Comparison of ENCODE assay signal across 8 mouse cellular contexts in the genomic region with DNA sequence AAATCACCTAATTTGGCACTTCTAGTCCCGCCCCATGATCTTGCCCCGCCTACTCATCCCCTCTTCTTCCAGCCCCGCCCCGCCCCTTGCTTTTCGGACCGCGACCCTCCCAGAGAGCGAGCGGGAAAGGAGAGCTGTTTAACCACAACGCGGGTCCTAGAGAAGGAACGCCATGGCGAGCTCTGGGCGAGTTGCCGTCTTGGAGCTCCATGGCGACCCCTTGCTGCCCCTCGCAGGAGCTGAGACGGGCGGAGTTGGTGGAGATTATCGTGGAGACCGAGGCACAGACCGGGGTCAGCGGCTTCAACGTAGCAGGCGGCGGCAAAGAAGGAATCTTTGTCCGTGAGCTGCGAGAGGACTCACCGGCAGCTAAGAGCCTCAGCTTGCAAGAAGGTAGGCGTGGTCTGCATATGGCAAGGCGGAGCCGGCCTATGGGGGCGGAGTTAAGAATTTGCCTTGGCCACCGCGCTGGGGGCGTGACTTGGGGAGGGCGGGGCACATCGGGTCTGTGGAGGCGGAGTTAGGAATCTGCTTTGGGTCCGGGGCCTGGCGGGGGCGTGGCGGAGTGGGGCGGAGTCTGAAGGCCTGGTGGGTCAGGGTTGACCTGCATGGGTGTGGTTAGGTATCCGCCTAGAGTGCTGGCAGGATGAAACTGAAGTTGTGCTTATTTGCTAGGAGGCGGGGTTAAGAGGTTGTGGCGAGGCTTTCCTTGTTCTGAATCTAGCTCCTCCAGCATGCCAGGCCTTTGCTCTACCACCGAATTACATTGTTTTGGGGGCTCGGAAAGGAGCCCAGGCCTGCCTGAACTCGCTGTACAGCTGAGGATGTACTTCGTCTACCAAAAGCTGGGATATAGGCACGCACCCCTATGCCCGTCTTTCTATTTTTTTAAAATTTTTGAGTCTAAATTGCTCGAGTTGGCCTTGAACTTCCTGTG. TPM values are rescaled to one million over a fixed set of nuclear protein-coding genes. Genes with fewer than 3 reads are reported as not detected.
DNase-seq lines count a peak whose midpoint lies in the region; ATAC-seq lines count a peak whose summit lies in the region.

No protein-coding gene starts in this region.

- peak overlapping the region; percentile 66 for H3K4me2 ChIP-seq in hindbrain, embryonic 16.5 days (ENCODE audit: low read length)

- peak; percentile 95 for ATAC-seq in hindbrain, embryonic 16.5 days

- no peaks in the 10 kb centered on the region for H3K79me2 ChIP-seq in macrophage (ENCODE audit: inconsistent target)

- peak overlapping the region; percentile 78 for H3K9ac ChIP-seq in hindbrain, embryonic 16.5 days (ENCODE audit: low read depth, low read length)

- peak; percentile 96 for DNase-seq in WW6 (ENCODE audit: low read depth, low spot score)
- DNase-seq in cerebellum, postnatal 4 days (ENCODE audit: low spot score in 2 of 2) = peak; percentile 88 to 94
- peak; percentile 98 for DNase-seq in gastrocnemius, adult 18-20 months (ENCODE audit: low spot score)
- DNase-seq in left cerebral cortex, adult 18-20 months (ENCODE audit: low spot score in 2 of 2) = peak; percentile 88 to 90
- DNase-seq in right cerebral cortex, adult 18-20 months = peak; percentile 91
- DNase-seq in urinary bladder, postnatal 10 days (ENCODE audit: low spot score) = peak; percentile 97

- peak overlapping the region; percentile 98 for H3K27ac ChIP-seq in hindbrain, embryonic 16.5 days (ENCODE audit: low read depth, low read length)
- peak overlapping the region; percentile 73 for H3K27ac ChIP-seq in macrophage

- H3K4me1 ChIP-seq in hindbrain, embryonic 16.5 days (ENCODE audit: control insufficient read depth, insufficient read depth, low read depth, low read length) = peaks cover 10% of the 10 kb centered on the region

- H3K27me3 ChIP-seq in hindbrain, embryonic 16.5 days (replicated peaks; ENCODE audit: control insufficient read depth, insufficient read depth, low read length) = no peaks in the 10 kb centered on the region

- under 1% methylated on average over 53 of the region's 54 CpGs for WGBS in hindbrain, embryonic 16.5 days
- WGBS in macrophage (ENCODE audit: missing documents) = under 1% methylated on average over 52 of the region's 54 CpGs

- no peaks in the 10 kb centered on the region for H3K36me3 ChIP-seq in hindbrain, embryonic 16.5 days (ENCODE audit: control insufficient read depth, insufficient read depth, low read length)
- no peaks in the 10 kb centered on the region for H3K36me3 ChIP-seq in macrophage (ENCODE audit: inconsistent target)

- H3K4me3 ChIP-seq in hindbrain, embryonic 16.5 days (ENCODE audit: low read length) = peak overlapping the region; percentile 59
- H3K4me3 ChIP-seq in macrophage (ENCODE audit: inconsistent target) = peak overlapping the region; percentile 48

- no peaks in the 10 kb centered on the region for H3K9me3 ChIP-seq in hindbrain, embryonic 16.5 days (ENCODE audit: control insufficient read depth, low read length)

RNA-seq across cellular contexts. Expression of a gene that starts 8.9 kb away (rescaled TPM):
- 1 to 10 TPM; 5.2 to 6.6 TPM for total RNA-seq in gastrocnemius, adult 18-20 months (2021)
- 1.8 and 1.9 TPM in 2 replicates for polyA plus RNA-seq in hindbrain, embryonic 16.5 days (2015; fragmentation: Nextera tagmentation; extraction: Ambion mirVana)
- under 1 TPM; 0.23 to 0.33 TPM for total RNA-seq in left cerebral cortex, adult 18-20 months (2021)
- total RNA-seq in macrophage (2018; cell fraction: chromatin; rRNA removed) = 1 to 10 TPM in 3 of 26 experiments, under 1 TPM in 18, not detected in 5; 0.20 to 1.3 (median 0.63) TPM
- under 1 TPM; 0.05 to 0.37 (median 0.17) TPM for total RNA-seq in macrophage (2018; cell fraction: cytosol; rRNA removed)
- 1 to 10 TPM in 3 of 26 experiments, under 1 TPM in 21, not detected in 2; 0.15 to 1.1 (median 0.53) TPM for total RNA-seq in macrophage (2018; cell fraction: nucleus; rRNA removed)
- polyA plus RNA-seq in macrophage (2018) = 0.20 to 0.30 TPM (median 0.22 TPM) in 3 replicates

RNA-seq across cellular contexts. Expression of a gene that starts 15.1 kb away (rescaled TPM):
- not detected for total RNA-seq in gastrocnemius, adult 18-20 months (2021)
- polyA plus RNA-seq in hindbrain, embryonic 16.5 days (2015; fragmentation: Nextera tagmentation; extraction: Ambion mirVana) = 1.4 and 1.5 TPM in 2 replicates
- total RNA-seq in left cerebral cortex, adult 18-20 months (2021) = under 1 TPM in 1 of 2 experiments, not detected in 1; 0.14 TPM
- under 1 TPM in 14 of 26 experiments, not detected in 12; 0.25 to 0.86 (median 0.51) TPM for total RNA-seq in macrophage (2018; cell fraction: chromatin; rRNA removed)
- total RNA-seq in macrophage (2018; cell fraction: cytosol; rRNA removed) = not detected
- total RNA-seq in macrophage (2018; cell fraction: nucleus; rRNA removed) = under 1 TPM in 5 of 26 experiments, not detected in 21; 0.17 to 0.41 (median 0.30) TPM
- polyA plus RNA-seq in macrophage (2018) = 0.04 TPM in 1 of 3 replicates, not detected in the others

RNA-seq across cellular contexts. Expression of a gene that starts 21.3 kb away (rescaled TPM):
- 1 to 10 TPM; 6.9 to 8.4 TPM for total RNA-seq in gastrocnemius, adult 18-20 months (2021)
- 9.8 and 11.4 TPM in 2 replicates for polyA plus RNA-seq in hindbrain, embryonic 16.5 days (2015; fragmentation: Nextera tagmentation; extraction: Ambion mirVana)
- total RNA-seq in left cerebral cortex, adult 18-20 months (2021) = 10 to 100 TPM; 15.3 to 26.9 TPM
- total RNA-seq in macrophage (2018; cell fraction: chromatin; rRNA removed) = 10 to 100 TPM in 25 of 26 experiments, 1 to 10 TPM in 1; 7.6 to 29.7 (median 19.0) TPM
- 10 to 100 TPM; 30.9 to 68.3 (median 41.2) TPM for total RNA-seq in macrophage (2018; cell fraction: cytosol; rRNA removed)
- total RNA-seq in macrophage (2018; cell fraction: nucleus; rRNA removed) = 10 to 100 TPM; 18.1 to 55.2 (median 28.5) TPM
- polyA plus RNA-seq in macrophage (2018) = 16.5 to 37.7 TPM (median 28.9 TPM) in 3 replicates

RNA-seq across cellular contexts. Expression of a gene that starts 34.4 kb away (rescaled TPM):
- 1 to 10 TPM; 3.0 to 4.0 TPM for total RNA-seq in gastrocnemius, adult 18-20 months (2021)
- 9.7 and 10.7 TPM in 2 replicates for polyA plus RNA-seq in hindbrain, embryonic 16.5 days (2015; fragmentation: Nextera tagmentation; extraction: Ambion mirVana)
- total RNA-seq in left cerebral cortex, adult 18-20 months (2021) = 1 to 10 TPM; 3.5 to 3.9 TPM
- 10 to 100 TPM in 5 of 26 experiments, 1 to 10 TPM in 16, under 1 TPM in 2, not detected in 3; 0.73 to 15.2 (median 5.4) TPM for total RNA-seq in macrophage (2018; cell fraction: chromatin; rRNA removed)
- total RNA-seq in macrophage (2018; cell fraction: cytosol; rRNA removed) = 10 to 100 TPM in 20 of 26 experiments, 1 to 10 TPM in 6; 1.5 to 25.1 (median 15.3) TPM
- 10 to 100 TPM in 12 of 26 experiments, 1 to 10 TPM in 14; 1.6 to 37.4 (median 9.6) TPM for total RNA-seq in macrophage (2018; cell fraction: nucleus; rRNA removed)
- 9.9 to 24.4 TPM (median 12.1 TPM) in 3 replicates for polyA plus RNA-seq in macrophage (2018)

RNA-seq across cellular contexts. Expression of a gene that starts 45.0 kb away (rescaled TPM):
- total RNA-seq in gastrocnemius, adult 18-20 months (2021) = 10 to 100 TPM; 15.1 to 16.1 TPM
- 231 and 263 TPM in 2 replicates for polyA plus RNA-seq in hindbrain, embryonic 16.5 days (2015; fragmentation: Nextera tagmentation; extraction: Ambion mirVana)
- total RNA-seq in left cerebral cortex, adult 18-20 months (2021) = 100 to 1,000 TPM; 750 TPM
- 100 to 1,000 TPM in 8 of 26 experiments, 10 to 100 TPM in 18; 28.2 to 280 (median 84.8) TPM for total RNA-seq in macrophage (2018; cell fraction: chromatin; rRNA removed)
- total RNA-seq in macrophage (2018; cell fraction: cytosol; rRNA removed) = 1,000 to 10,000 TPM in 13 of 26 experiments, 100 to 1,000 TPM in 13; 457 to 1,682 (median 872) TPM
- total RNA-seq in macrophage (2018; cell fraction: nucleus; rRNA removed) = 1,000 to 10,000 TPM in 7 of 26 experiments, 100 to 1,000 TPM in 19; 221 to 1,721 (median 759) TPM
- polyA plus RNA-seq in macrophage (2018) = 1,098 to 2,092 TPM (median 1,493 TPM) in 3 replicates

Comparison
In these comparisons a context has a peak if more than half of its experiments do, and no peak if none do; other contexts are left out.
1. Peak in every context shown above with its lines: DNase-seq, ATAC-seq, H3K4me3 ChIP-seq and H3K27ac ChIP-seq.
2. RNA of a gene that starts 8.9 kb away (total RNA-seq): 5.2 to 6.6 TPM in gastrocnemius, adult 18-20 months; 0.23 to 0.33 TPM in left cerebral cortex, adult 18-20 months; every median in the first group is over 4 times any median in the second.